Mouse (Mus musculus) erythroblast, embryonic 14.5 days (primary cell): ENCODE data around the gene Tagap1. TPM values are rescaled to one million over a fixed set of nuclear protein-coding genes. Genes with fewer than 3 reads are reported as not detected.
"Not testable (repeated sequence)": the region's sequence is repeated elsewhere in the genome, so short reads cannot be mapped to it uniquely, and the experiment has no call there.

ENCODE experiments used
- H3K27me3 ChIP-seq: 2 replicates; pipeline ENCODE4 v1.6.1; 2012; ENCODE audit warnings: inconsistent platforms; ENCODE audit not compliant: control insufficient read depth
- H3K36me3 ChIP-seq: 2 replicates; pipeline ENCODE4 v1.6.1; 2012; ENCODE audit warnings: mild to moderate bottlenecking, inconsistent platforms; ENCODE audit not compliant: control insufficient read depth
- H3K4me1 ChIP-seq: 2 replicates; pipeline ENCODE4 v1.6.1; 2012; ENCODE audit warnings: inconsistent platforms; ENCODE audit not compliant: control insufficient read depth
- H3K4me3 ChIP-seq: replicated peaks from 2 replicates; pipeline ENCODE3; 2012; ENCODE audit warnings: moderate library complexity, mild to moderate bottlenecking, inconsistent platforms
- H3K9me3 ChIP-seq: 2 replicates; pipeline ENCODE4 v1.6.1; 2012; ENCODE audit warnings: low read length, inconsistent platforms, mixed read lengths; ENCODE audit not compliant: control insufficient read depth
- polyA plus RNA-seq: library from polyadenylated mRNA; stranded (reverse); fragments of >175 nt; gene quantifications from 2 replicates; pipeline ENCODE4 v1.2.3, GENCODE M21; 2012

Tagap1 gene
- polyA plus RNA-seq, 1 experiment: 0.28 TPM

- H3K36me3 ChIP-seq, H3K9me3 ChIP-seq, H3K4me3 ChIP-seq, H3K27me3 ChIP-seq, H3K4me1 ChIP-seq: not testable (repeated sequence)
Measured at GRCm38 (mm10) chr17:6974985-6975384, 14.0 kb upstream of the Tagap1 start.

DNA sequence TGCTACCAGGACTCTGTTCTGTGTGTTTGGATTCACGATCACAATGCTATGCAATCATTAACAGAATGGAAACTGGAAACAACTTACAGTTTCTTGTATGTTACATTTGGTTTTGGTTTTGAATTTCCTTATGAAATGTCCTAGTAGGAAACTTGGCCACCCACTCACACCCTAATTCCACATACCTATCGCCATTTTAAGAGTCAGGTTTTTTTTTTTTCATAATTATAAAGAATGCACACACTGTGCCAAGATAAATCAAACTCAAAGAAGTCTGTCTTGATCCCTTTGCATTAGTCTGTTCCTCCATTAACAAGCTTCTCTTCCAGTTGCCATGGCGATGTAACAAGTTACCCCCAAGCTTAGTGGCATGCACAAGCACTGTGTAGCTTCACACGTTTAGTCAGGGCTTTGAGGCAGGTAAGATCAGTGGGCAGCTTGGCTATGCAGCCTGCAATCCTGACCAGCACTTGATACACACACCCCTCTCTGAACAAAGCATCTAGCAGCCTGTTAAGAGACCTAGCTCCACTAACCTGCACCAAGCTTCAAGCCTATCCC, 12.0 kb upstream of the Tagap1 start:
- not testable (repeated sequence) for H3K9me3 ChIP-seq

DNA sequence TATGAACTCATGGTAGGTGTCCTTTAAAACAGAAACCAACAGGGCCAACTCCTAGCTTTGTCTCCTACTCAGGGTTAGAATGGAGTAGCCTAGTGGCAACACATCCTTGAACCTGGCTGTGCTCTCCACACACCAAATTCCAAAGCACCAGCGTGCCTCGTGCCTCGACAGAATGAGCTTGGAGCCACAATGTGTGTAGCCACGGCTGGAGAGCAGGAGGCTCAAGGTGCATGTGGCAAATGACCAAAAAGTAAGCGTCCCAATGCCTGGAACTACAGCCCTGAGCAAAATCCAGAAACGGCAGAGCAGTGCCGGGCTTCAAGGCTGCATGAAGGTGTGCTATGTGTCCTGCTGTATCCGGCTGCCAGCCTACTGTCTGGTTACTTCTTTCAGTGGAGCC, 10.3 kb upstream of the Tagap1 start:
- H3K4me3 ChIP-seq, H3K9me3 ChIP-seq, H3K36me3 ChIP-seq, H3K27me3 ChIP-seq, H3K4me1 ChIP-seq: not testable (repeated sequence)

More for the DNA sequence above, 12.0 kb upstream of the Tagap1 start:
- H3K4me1 ChIP-seq, H3K36me3 ChIP-seq, H3K27me3 ChIP-seq, H3K4me3 ChIP-seq: not testable (repeated sequence)

DNA sequence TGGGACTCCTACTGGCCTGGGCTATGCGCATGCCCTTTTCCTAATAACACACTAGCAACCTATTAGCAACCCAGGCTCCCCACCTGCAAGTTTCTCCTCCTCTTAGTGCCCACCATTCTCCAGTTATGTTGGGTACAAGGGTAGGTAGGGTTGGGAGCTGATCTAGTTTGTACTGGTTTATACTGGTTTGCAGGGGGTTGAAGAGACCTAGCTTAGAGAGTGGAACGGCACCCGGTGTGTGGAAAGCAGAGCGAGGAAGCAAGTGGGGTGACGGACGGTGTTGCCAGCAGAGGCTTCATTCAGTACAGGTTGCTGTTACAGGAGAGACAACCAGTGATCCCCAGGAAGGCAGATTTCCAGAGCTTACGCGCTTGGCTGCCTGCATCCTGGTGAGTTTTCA, 9.4 kb upstream of the Tagap1 start, which contains the start of gene Rnaset2b:
TSS of gene Rnaset2b (plus strand) at position 301 of the 400 bp plus-strand sequence.
- H3K36me3 ChIP-seq, H3K9me3 ChIP-seq: not testable (repeated sequence)

DNA sequence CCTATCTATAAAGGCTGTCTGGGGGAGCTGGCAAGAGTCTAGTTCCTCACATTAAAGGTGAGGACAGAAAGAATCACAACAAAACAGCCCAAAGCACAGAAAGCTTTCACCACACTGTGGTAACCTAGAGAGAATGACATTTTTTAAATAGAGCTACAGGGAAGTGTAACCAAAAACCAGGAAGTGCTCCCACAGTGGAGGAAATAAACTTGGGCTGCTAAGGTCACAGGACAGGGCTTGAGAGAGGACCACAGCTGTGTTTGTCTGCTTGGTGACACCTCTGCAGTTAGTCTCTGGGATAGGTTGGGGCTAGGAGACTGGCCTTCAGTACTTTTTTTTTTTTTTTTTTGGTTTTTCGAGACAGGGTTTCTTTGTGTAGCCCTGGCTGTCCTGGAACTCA, 6.7 kb upstream of the Tagap1 start:
- H3K4me1 ChIP-seq, H3K9me3 ChIP-seq, H3K27me3 ChIP-seq, H3K36me3 ChIP-seq, H3K4me3 ChIP-seq: not testable (repeated sequence)

More for the DNA sequence above, 9.4 kb upstream of the Tagap1 start, which contains the start of gene Rnaset2b:
- H3K4me1 ChIP-seq, H3K4me3 ChIP-seq, H3K27me3 ChIP-seq: not testable (repeated sequence)

DNA sequence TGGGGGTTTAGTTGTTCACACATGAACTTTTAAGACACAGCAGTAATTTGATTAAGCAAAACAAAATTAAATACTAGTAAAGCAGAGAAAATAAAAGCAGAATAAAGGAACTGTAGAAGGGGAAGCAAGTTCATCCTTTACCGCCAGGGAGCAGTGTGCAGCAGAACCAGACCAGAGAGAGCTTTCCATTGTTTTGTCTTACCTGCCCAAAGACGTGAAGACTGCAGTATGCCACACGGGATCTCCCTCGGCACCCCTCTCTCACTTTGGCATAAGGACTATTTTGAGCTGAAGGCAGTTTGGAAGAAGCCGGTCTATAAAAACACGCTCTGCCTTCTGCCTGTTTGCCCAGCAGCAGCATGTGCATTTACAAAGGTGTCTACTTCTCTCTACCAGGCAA, 4.4 kb upstream of the Tagap1 start:
- H3K4me1 ChIP-seq, H3K27me3 ChIP-seq, H3K4me3 ChIP-seq, H3K36me3 ChIP-seq, H3K9me3 ChIP-seq: not testable (repeated sequence)

DNA sequence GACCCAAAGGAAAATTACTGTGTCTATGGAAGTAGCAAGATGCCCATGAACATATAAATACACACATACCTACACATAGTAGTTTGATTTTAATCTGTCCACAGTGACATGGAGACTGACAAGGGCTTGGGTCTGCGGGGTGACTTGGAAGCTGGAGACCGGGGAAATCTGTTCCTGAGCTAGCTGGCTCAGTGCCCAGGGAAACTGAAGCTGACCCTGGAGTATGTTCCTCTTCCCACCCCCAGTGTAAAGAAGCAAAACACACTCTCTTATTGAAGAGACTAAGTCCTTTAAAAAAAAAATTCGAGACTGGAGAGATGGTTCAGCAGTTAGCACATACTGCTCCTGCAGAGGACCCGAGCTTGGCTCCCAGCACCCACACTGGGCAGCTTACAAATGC, 2.0 kb upstream of the Tagap1 start:
- not testable (repeated sequence) for H3K27me3 ChIP-seq, H3K4me3 ChIP-seq, H3K4me1 ChIP-seq, H3K9me3 ChIP-seq, H3K36me3 ChIP-seq

DNA sequence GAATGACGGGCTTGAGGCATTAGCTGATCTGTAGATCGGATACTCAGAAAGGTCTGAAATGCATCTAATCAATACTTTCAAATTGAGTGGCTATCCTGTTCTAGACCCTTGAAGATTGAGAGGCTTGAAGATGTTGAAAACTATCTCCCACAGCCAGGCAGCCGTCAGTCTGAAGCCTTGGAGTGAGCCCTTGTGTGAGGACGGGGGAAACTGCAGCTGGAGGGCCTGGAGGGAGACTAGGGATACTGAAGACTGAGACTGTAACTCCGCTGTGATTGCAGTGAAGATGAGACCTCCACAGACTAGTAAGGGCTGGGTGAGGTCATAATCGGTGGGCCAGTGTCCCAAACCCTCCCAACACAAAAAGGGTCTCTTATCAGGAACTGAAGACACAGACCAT, 1.4 kb upstream of the Tagap1 start:
- not testable (repeated sequence) for H3K9me3 ChIP-seq, H3K36me3 ChIP-seq, H3K4me1 ChIP-seq, H3K27me3 ChIP-seq, H3K4me3 ChIP-seq

GRCm38 (mm10) chr17:6961181-6962000, 435 bp upstream of the Tagap1 start:
- not testable (repeated sequence) for H3K27me3 ChIP-seq, H3K9me3 ChIP-seq, H3K36me3 ChIP-seq, H3K4me1 ChIP-seq
- peak overlapping the region; percentile 37 for H3K4me3 ChIP-seq

DNA sequence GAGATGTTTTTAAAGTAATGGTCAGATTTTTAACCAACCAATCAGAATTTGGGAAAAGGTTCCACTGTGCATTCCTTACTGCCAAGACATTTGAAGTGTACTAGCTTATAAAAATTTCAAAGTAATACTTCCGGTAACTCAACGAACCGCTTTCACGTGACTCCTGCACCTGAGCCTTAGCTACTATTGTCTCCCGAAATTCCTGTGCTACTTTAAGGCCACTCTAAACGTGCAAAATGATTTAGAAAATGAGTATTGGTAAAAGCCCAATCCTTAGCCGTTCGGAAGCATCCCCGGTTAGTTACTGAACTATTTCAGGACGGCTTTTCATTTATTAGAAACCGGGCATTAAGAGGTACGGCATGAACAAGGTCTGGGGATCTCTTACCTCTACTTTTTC, 607 bp downstream of the Tagap1 start:
- H3K4me1 ChIP-seq, H3K27me3 ChIP-seq, H3K4me3 ChIP-seq, H3K36me3 ChIP-seq, H3K9me3 ChIP-seq: not testable (repeated sequence)

- H3K4me3 ChIP-seq, H3K9me3 ChIP-seq, H3K4me1 ChIP-seq, H3K27me3 ChIP-seq: not testable (repeated sequence)
- peaks cover 12% of the 10 kb centered on the region for H3K36me3 ChIP-seq
Measured at GRCm38 (mm10) chr17:6959543-6960259, 1.3 kb downstream of the Tagap1 start.

GRCm38 (mm10) chr17:6958881-6959280, 2.1 kb downstream of the Tagap1 start:
- not testable (repeated sequence) for H3K4me1 ChIP-seq, H3K27me3 ChIP-seq, H3K4me3 ChIP-seq, H3K9me3 ChIP-seq
- peaks cover 13% of the 10 kb centered on the region for H3K36me3 ChIP-seq

DNA sequence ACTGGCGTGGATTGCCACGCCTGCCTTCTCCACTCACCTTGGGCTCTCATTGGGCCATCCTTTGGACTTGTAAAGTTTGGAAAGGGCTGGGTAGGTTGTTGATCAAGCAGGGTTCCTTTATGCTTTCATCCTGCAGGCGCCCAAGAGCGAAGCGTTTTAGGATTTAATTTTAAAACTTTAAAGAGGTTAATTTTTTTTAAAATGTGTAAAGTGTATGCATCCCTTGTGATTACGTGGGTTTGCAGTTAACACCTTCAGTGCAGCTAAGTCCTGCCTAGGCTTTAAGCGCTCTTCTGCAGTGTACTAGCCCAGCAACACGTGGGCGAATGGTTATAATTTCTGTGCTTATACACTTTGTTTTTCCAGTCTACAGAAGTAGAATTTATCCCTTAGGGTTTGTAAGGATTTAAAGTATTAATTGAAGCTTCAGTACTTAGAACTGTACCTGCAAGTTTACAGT, 12.2 kb downstream of the Tagap1 start:
- not testable (repeated sequence) for H3K36me3 ChIP-seq, H3K9me3 ChIP-seq, H3K27me3 ChIP-seq
- Histone ChIP-seq H3K4me3 (peak overlapping the region; percentile 53), H3K4me1 (peaks cover 10% of the 10 kb centered on the region)

DNA sequence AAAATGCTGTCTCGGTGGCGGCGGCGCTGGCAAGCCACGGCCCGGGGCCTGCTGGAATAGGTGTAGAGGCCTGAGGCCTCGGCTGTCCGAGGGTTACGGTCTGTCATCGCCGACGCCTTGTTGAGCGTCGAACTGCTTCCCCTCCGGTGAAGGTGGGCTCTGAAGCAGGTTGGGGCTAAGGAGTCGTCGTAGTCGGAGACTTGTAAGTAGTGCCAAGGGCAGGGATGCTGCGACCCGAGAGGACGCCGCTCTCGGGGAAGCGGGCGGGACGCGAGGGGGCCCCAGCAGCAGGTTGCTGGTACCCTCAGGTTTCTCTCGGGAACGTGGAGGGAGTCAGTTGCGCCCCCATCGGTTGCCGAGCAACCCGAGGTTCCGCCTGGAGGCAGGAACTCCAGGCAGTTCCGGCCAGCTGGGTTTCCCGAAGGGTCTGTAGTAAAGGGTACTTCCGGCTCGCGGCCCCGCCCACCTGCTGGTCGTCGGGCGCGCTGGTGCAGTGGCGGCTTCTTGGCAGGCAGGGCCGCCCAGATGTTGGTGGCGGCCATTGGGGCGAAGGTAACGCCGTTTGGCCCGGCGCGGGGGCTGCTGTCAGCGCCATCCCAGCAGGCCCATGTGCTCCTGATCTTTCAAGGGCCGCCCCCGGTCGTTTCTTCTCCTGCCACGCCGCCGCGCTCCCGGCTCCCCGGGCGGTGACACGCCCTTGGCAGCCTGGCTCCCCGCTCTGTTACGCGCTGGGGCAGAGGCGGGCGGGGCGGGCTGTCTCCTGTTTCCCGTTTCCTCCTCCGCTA, 12.8 kb downstream of the Tagap1 start, which contains the start of gene Rsph3b:
TSS of gene Rsph3b (minus strand) at position 699 of the 785 bp plus-strand sequence.
- not testable (repeated sequence) for H3K36me3 ChIP-seq, H3K9me3 ChIP-seq, H3K27me3 ChIP-seq
- H3K4me1 ChIP-seq: peaks cover 10% of the 10 kb centered on the region
- peak within 1 kb of the TSS; percentile 68 for H3K4me3 ChIP-seq
